Mouse (Mus musculus): Measurements from ENCODE around the gene Ctnna3.

DNA sequence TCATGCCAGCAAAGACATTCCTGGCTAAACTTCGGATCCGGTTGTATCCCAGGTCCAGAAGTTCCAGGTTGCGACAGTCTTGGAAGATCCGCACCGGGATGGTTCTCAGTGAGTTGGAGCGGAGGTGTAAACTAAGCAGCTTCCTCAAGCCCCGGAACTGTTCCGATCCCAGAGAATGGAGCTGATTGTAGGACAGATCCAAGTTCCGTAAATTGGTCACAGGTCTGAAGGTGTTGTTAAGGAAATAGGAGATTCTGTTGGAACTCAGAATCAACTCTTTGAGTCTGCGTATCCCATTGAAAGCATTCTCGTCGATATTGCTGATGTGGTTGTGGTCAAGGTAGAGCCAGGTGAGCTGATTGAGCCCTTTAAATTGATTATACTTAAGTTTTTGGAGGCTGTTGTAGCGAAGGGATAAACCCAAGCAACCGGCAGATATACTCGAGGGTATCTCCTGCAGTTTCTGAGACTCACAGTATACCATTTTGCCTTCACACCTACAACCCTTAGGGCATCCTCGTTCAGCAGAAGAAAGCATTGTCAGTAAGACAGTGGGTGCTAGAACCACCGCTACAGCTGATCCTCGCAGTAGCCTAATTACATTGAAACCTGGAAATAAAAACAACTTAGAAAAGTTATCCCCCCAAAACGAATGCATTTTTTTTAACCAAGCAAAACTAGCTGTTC is 659.0 kb downstream of the Ctnna3 start:
- TF ChIP-seq USF1 (IDR thresholded peaks at IDR 0.05; ENCODE audit: low read depth) = no peak
- no peak for TF ChIP-seq POLR2A (IDR thresholded peaks at IDR 0.05; ENCODE audit: insufficient read length, low read depth)
- no peak for TF ChIP-seq CEBPB (IDR thresholded peaks at IDR 0.05; ENCODE audit: insufficient read depth, poor library complexity, severe bottlenecking)

Measured in myocyte (in vitro differentiated cells).